Mouse (Mus musculus) erythroblast, embryonic 14.5 days (primary cell): ENCODE data around the gene Msi2. TPM values are rescaled to one million over a fixed set of nuclear protein-coding genes. Genes with fewer than 3 reads are reported as not detected.

Source experiments
- H3K27me3 ChIP-seq: 2 replicates; pipeline ENCODE4 v1.6.1; 2012; ENCODE audit warnings: inconsistent platforms; ENCODE audit not compliant: control insufficient read depth
- H3K36me3 ChIP-seq: 2 replicates; pipeline ENCODE4 v1.6.1; 2012; ENCODE audit warnings: mild to moderate bottlenecking, inconsistent platforms; ENCODE audit not compliant: control insufficient read depth
- H3K4me1 ChIP-seq: 2 replicates; pipeline ENCODE4 v1.6.1; 2012; ENCODE audit warnings: inconsistent platforms; ENCODE audit not compliant: control insufficient read depth
- H3K4me3 ChIP-seq: replicated peaks from 2 replicates; pipeline ENCODE3; 2012; ENCODE audit warnings: moderate library complexity, mild to moderate bottlenecking, inconsistent platforms
- H3K9me3 ChIP-seq: 2 replicates; pipeline ENCODE4 v1.6.1; 2012; ENCODE audit warnings: low read length, inconsistent platforms, mixed read lengths; ENCODE audit not compliant: control insufficient read depth
- GATA1 ChIP-seq: IDR thresholded peaks from 2 replicates; pipeline ENCODE4 v1.6.1; 2012; ENCODE audit warnings: low read length, inconsistent platforms, mixed read lengths
- TAL1 ChIP-seq: IDR thresholded peaks from 3 replicates; pipeline ENCODE4 v1.6.1; 2012; ENCODE audit warnings: low read length, inconsistent platforms, mixed read lengths
- polyA plus RNA-seq: library from polyadenylated mRNA; stranded (reverse); fragments of >175 nt; gene quantifications from 2 replicates; pipeline ENCODE4 v1.2.3, GENCODE M21; 2012

Gene Msi2
- polyA plus RNA-seq, 1 experiment = 0.45 TPM

DNA sequence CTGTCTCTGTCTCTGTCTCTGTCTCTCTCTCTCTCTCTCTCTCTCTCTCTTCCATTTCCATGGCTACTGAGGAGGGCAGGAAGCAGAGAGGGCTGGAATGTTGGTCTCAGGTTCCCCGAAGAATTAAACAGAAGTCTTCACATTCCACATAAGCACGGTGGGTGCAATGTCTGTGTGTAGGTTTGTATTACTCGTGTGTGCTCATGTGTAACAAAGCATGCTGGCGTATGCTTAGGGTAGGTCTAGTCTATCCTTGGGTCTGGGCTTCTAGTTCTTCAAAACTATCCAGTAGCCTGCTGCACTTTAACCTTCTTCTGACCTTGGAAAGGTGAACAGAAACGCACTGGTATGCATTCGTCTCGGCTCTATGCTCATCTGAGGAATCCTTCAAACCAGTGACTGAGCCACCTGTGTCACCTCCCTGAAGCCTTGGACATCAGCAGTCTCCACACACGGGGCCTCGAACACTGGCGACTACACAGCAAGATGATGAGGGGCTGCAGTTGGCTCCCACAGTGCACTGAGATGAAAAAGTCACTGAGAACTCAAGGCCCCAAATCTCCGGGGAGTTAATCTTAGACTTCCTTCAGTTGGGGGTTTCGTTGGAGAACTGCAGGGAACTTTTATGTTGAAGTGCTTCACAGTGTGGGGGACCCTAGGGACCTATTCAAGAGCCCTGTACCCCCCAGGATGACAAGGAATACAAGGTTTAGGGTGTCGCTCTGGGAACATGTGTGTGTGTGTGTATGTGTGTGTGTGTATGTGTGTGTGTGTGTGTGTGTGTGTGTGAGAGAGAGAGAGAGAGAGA, 123.3 kb downstream of the Msi2 start:
- no peak for TF ChIP-seq TAL1
- TF ChIP-seq GATA1 = no peak
- Histone ChIP-seq H3K4me3 (no peak overlapping the region), H3K4me1 (peaks cover 6% of the 10 kb centered on the region), H3K36me3 (peaks cover 2% of the 10 kb centered on the region; the same call in 1 of the 2 replicates), H3K27me3 (no peaks in the 10 kb centered on the region), H3K9me3 (no peaks in the 10 kb centered on the region)

DNA sequence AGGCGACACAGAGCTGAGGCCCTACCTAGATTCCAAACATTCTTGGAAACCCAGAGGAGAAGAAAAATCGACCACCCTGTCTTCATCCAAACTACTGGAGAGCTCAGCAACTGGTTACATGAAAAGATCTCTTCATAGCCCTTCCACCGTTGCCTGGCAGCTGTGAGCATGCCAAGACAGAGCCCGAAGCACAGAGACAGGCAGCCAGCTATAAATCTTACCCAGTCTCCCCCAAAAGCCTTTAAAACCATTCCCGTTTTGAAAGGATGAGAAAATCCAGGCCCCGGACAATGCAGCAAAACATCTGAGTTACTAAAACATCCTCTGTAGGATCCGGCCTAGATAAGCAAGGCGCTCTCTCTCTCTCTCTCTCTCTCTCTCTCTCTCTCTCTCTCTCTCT, 124.3 kb downstream of the Msi2 start:
- H3K9me3 ChIP-seq = no peaks in the 10 kb centered on the region
- no peak overlapping the region for H3K4me3 ChIP-seq
- no peaks in the 10 kb centered on the region for H3K27me3 ChIP-seq
- H3K36me3 ChIP-seq = peaks cover 11% of the 10 kb centered on the region
- H3K4me1 ChIP-seq = peaks cover under 1% of the 10 kb centered on the region; the same call in 1 of the 2 replicates
- TF ChIP-seq GATA1 (no peak), TAL1 (no peak)

DNA sequence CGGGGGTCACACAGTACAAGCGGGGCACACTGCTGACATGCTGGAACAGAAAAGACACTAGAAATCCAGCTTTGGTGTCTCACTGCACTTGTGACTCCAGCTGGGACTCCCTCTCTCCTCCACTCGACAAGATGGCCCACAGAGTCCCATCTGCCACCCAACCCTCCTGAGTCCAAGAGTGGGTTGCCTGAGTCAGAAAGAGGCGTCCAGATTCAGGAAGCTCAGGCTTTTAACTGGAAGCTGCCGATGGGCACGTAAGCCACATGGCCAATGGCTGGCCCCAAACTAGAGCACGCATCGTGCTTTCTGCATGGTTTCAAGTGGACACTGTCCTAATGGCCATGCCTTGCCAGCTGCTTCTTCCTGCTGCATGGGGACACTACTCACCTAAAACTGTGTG, 126.2 kb downstream of the Msi2 start:
- H3K9me3 ChIP-seq = no peaks in the 10 kb centered on the region

DNA sequence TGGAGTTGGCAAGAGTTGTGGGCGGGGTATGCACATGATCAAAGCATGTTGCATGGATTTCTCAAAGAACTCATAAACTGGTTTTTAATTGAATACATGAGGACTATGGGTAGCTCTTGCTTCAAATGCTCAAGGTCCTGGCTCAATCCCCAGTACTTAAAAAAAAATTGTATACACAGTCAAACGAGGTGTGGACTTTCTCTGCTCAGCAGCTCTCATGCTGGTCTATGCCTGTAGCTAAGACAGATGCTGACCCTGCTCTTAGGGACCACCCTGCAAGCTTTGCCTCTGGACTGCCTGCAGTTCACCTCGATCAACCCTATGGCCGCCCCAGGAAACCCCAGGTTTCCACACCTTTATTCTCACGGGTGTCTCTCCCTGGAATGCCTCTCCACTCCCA, 127.7 kb downstream of the Msi2 start:
- Histone ChIP-seq H3K36me3 (peaks cover 18% of the 10 kb centered on the region), H3K9me3 (no peaks in the 10 kb centered on the region), H3K4me1 (no peaks in the 10 kb centered on the region), H3K4me3 (no peak overlapping the region), H3K27me3 (no peaks in the 10 kb centered on the region)
- TF ChIP-seq TAL1 = no peak
- no peak for TF ChIP-seq GATA1

More for the DNA sequence above, 126.2 kb downstream of the Msi2 start:
- Histone ChIP-seq H3K36me3 (peaks cover 18% of the 10 kb centered on the region), H3K4me1 (no peaks in the 10 kb centered on the region), H3K27me3 (no peaks in the 10 kb centered on the region), H3K4me3 (no peak overlapping the region)
- TF ChIP-seq TAL1 = no peak
- no peak for TF ChIP-seq GATA1

GRCm38 (mm10) chr11:88589641-88590040, 128.7 kb downstream of the Msi2 start:
- no peaks in the 10 kb centered on the region for H3K4me1 ChIP-seq
- TF ChIP-seq GATA1 = no peak
- TF ChIP-seq TAL1 = no peak
- no peaks in the 10 kb centered on the region for H3K9me3 ChIP-seq
- no peaks in the 10 kb centered on the region for H3K27me3 ChIP-seq
- no peak overlapping the region for H3K4me3 ChIP-seq
- peaks cover 15% of the 10 kb centered on the region for H3K36me3 ChIP-seq

GRCm38 (mm10) chr11:88588688-88589210, 129.6 kb downstream of the Msi2 start:
- Histone ChIP-seq H3K9me3 (no peaks in the 10 kb centered on the region), H3K36me3 (peaks cover 15% of the 10 kb centered on the region), H3K27me3 (no peaks in the 10 kb centered on the region), H3K4me3 (no peak overlapping the region), H3K4me1 (no peaks in the 10 kb centered on the region)
- TF ChIP-seq GATA1 (no peak), TAL1 (no peak)

DNA sequence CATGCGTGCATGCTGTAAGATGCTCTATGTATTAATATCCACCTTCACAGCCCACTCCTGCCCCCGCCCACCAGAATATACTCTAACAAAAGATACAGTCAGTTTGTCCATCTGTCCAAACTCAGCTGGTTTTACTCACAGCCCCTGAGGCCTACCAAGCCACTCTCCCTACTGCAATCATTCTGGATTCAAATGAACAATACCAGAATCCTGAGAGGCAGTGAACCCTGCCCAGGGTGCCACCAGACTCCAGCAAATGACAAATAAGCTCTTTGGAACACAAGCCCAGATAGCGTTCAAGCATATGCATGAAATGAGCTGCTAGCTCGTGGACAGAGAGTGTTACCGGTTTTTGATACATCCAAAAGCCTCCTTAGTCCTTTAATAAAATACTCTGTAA, 130.6 kb downstream of the Msi2 start:
- Histone ChIP-seq H3K4me3 (no peak overlapping the region), H3K4me1 (no peaks in the 10 kb centered on the region), H3K27me3 (no peaks in the 10 kb centered on the region), H3K9me3 (no peaks in the 10 kb centered on the region), H3K36me3 (peaks cover 15% of the 10 kb centered on the region)
- TF ChIP-seq GATA1 (no peak), TAL1 (no peak)

DNA sequence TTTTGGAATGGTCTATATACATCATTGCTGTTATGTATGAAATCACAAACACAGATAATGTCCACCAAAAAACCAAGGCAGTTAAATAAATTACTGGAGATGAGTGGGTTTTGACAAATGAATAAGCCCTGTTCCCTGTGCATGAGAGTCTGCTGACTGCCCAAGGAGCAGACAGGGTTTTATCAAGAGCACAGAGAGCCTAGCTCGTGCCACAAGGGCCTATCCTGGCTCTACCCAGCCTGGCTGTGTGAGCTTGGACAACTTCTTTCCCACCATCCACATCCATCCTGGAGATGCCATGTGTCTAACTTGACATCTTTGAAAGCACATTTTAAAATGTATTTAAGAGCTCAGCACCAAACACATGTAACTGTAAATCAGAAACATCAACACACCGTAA, 132.4 kb downstream of the Msi2 start:
- H3K27me3 ChIP-seq = no peaks in the 10 kb centered on the region
- H3K4me3 ChIP-seq = no peak overlapping the region
- peaks cover 15% of the 10 kb centered on the region for H3K36me3 ChIP-seq
- TF ChIP-seq TAL1 = no peak
- TF ChIP-seq GATA1 = no peak
- H3K4me1 ChIP-seq = no peaks in the 10 kb centered on the region
- H3K9me3 ChIP-seq = no peaks in the 10 kb centered on the region

DNA sequence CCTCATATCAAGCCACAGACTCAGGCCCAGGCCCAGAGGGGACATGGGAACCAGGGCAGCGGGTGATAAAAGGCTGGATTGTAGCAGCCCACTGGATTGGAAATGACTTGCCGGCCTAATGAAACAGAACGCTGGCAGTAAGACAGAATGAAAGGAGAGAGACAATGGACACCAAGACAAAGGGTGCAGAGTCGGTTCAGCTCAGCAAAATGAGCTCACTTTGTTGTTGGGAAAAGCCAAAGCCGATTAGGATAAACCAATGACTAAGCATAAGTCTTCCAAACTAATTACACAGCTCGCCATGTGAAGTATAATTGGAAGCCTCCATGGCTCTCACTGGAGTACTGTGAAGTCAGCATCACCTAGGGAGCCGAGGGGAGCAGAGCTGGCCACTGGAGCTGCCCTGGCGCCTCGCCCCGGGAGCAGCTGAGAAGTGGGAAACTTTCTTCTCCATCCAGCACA, 133.1 kb downstream of the Msi2 start:
- no peak for TF ChIP-seq TAL1
- TF ChIP-seq GATA1 = no peak
- no peaks in the 10 kb centered on the region for H3K27me3 ChIP-seq
- no peaks in the 10 kb centered on the region for H3K9me3 ChIP-seq
- no peak overlapping the region for H3K4me3 ChIP-seq
- peaks cover 15% of the 10 kb centered on the region for H3K36me3 ChIP-seq
- no peaks in the 10 kb centered on the region for H3K4me1 ChIP-seq

DNA sequence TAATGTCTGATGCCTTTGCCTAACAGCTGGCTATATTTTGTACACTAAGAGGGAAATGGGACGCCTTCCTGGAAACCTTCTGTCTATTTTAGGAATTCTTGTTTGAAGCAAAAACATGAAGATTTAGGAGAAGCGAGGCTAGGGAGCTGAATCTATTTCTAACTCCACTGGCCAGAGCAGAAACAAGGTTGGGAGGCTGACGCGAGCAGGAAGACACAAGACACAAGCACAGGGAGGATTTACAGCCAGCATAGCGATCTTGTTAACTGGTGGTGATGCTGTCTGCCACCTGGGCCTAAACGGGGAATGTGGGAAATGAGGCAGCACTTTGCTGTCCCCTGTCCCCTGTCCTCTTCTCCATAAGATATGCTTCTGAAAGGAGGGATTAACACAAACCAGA, 134.4 kb downstream of the Msi2 start:
- Histone ChIP-seq H3K9me3 (no peaks in the 10 kb centered on the region), H3K4me1 (no peaks in the 10 kb centered on the region), H3K27me3 (no peaks in the 10 kb centered on the region), H3K4me3 (no peak overlapping the region), H3K36me3 (peaks cover 5% of the 10 kb centered on the region)
- TF ChIP-seq GATA1 (no peak), TAL1 (no peak)
